Mouse (Mus musculus) testis, adult 2 months (tissue): ENCODE results near the gene Nrxn2.

Experiments used
- CTCF ChIP-seq: fragments of 200-500 bp; IDR thresholded peaks from 2 replicates; pipeline ENCODE4 v1.5.1; 2012; ENCODE audit warnings: low read depth, mild to moderate bottlenecking, inconsistent platforms, low read length, moderate library complexity; ENCODE audit not compliant: control insufficient read depth, insufficient read depth, insufficient replicate concordance
- POLR2A ChIP-seq: fragments of 200-500 bp; IDR thresholded peaks from 2 replicates; pipeline ENCODE4 v1.6.1; 2012; ENCODE audit warnings: low read depth, mild to moderate bottlenecking, inconsistent platforms, low read length, moderate library complexity; ENCODE audit not compliant: control insufficient read depth

DNA sequence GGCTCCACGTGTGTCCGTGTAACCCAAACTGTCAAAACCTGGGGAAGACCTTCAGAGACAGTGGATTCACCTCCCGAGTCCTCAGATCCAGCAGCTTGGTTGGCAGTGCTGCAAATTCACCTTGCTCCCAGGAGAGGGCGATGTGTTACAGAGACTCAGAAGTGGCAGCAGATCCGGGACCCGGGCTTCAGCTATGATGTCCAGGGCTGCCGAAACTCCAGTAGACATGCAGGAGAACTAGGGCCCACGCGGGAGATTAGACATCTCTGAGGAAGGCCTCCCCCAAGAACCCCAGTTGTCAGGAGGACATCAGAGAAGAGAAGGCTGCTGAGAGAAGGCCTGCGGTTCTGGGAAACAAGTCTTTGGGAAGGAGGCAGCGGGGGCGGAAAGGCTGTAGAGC lies 73.6 kb downstream of the Nrxn2 start:
- TF ChIP-seq CTCF (peak; percentile 59; the same call in 1 of the 2 replicates), POLR2A (no peak)
